Mouse (Mus musculus) embryo, embryonic 11 days (tissue): ENCODE results near the gene Flg.

Experiments
- DNase-seq: peaks from one replicate; pipeline ENCODE4 v3.0.0-alpha.2; 2015

Gene Flg

DNA sequence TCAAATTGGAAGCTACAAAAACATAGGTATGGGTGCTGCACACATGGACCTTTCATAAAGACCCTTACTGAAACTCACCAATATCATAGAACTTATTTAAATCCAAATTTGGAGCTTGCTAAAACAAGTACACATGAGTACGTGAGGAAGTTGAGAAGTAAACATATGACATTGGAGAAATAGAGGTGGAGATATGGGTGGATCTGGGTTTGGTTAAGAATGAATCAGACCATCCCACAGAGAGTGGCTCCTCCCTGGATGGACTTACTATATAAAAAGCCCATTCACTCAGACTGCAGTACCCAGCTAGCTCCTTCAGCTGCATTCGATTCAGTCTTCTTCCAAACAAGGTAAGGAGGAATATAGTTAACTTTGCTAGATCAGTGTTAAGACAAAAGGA, at the start of gene Flg:
Gene Flg (plus strand): TSS at position 301 of the 400 bp plus-strand sequence.
- DNase-seq: no peak

DNA sequence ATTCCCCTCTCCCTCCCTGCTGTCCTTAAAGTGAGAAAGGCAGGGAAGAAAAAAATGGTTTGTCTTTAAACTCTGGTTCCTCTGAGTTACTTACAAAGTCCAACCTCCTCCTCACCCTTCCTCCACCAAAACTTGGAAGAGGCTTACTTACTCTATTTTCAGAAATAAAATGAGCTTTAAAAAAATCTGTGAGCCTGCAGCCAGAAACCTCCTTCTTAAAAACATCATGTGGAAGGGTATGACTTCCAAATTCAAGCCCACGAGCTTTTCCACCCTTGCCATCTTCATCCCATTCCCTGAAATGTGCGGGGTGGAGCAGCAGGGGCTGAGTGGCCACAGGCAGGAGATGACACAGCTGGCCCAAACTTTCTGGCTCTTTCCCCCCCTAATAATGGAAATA, 24.2 kb downstream of the Flg start:
- no peak for DNase-seq

DNA sequence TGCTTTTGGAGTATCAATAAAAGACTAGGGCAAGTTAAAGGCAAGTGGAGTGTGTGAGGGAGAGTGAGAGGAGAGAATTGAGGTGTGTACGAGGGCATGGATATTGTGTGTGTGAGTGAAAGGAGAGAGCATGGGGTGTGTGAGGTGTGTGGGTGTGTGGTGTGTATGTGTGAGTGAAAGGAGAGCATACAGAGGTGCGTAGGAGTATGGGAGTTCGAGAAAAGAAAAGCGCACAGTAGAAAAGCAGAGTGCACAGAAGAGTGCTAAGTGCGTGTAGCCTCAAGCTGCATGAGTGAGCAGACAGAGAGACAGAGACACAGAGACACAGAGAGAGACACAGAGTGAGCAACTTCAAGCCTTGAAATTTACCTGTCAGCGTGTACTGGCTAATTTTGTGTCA, 26.5 kb downstream of the Flg start:
- DNase-seq: no peak

DNA sequence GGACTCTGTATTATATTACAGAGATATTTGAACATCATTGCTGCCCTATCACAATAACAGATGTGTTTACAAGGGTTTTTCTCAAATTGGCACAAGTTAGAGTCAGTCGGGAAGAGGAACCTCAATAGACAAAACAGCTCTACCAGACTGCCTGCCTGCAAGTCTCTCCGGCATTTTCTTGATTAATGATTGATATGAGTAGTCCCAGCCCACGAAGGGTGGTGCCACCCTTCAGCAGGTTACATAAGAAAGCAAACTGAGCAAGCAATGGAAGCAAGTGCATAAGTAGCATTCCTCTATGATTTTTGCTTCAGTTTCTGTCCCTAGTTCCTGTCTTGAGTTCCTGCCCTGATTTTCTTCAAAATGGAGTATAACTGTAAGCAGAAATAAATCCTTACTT, 28.6 kb downstream of the Flg start:
- no peak for DNase-seq

DNA sequence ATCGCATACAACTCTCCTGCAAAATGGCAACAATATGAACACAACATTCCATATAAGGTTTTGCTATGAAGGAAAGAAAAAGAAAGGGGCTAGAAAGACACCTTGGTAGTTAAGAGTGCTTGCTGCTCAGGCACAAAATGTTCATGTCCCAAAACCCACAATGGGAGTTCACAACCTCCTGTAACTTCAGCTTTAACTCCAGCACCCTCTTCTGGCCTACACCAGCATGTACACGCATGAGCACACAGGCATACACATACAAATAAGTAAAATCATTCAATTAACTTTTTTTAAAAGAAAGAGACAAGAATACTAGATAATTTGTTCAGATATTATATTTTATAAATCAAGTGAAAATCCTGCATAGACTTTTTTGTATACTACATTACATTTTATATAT, 32.8 kb downstream of the Flg start:
- DNase-seq: peak; percentile 8

DNA sequence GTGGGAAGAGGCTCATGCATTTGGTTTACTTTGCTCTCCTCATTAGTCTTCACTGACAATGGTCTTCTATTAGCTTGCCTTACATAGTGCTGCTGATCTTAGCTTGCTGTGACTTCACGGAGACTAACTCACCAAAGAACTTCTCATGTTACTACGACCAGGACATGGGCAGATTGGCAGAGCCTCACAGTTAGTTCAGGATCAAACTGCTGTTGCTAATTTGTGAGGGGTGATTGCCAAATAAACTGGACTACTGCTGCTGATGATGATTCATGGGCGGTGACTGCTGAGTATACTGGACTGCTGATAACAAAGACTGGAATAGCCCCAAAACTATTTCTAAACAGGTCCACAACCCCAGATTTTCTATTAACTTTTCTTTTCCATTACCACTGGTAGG, 38.0 kb downstream of the Flg start:
- DNase-seq: no peak

DNA sequence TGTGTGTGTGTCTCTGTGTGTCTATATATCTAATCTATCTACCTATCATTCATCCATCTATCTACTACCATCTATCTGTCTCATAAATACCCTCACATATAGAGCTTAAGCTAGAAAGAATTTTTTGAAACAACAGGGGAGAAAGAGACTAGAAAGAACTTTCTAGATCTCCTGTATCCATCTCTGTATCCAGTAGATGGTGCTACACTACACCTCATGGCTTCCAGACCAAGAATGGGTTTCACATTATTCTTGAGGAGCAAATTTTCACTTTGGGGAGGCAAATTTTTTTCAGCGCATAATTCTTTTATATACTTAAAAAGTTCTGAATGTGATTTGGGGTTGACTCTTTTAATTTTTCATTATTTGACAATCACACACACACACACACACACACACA, 41.1 kb downstream of the Flg start:
- DNase-seq: no peak

DNA sequence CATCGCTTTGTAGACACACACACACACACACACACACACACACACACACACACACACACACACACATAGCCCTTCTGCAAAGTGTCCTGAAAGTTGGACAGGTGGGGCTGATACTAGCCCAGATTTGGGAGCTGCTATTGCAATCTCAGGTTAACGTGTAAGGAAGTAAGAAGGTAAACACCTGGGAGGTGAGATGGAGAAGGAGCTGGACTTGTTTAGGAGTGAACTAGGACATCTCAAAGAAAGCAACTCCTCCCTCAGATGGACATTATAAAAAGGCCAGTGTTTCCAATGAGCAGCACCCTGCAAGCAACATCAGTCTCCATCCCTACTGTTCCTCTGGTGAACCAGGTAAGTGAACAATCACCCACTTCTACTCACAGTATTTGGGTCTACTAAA, 46.1 kb downstream of the Flg start, which contains the start of gene Hrnr:
Gene Hrnr (plus strand): TSS at position 301 of the 400 bp plus-strand sequence.
- DNase-seq: no peak

DNA sequence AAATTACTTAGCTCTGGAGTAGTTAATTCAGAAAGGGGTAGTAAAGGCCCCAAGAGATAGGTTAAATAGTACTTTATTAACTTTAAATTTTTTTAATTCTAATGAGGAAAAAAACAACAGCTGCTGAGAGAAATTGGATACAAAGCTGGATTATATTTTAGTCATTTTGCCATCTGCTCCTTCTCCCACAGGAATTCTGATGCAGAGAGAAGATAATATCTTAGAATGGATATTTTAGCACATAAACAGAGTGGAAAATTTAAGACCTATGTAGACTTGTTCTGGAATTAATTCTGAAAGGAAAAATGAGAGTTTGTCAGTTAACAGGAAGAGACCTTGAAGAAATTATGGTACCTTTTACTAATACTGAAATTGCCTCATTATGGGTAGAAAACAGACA, 64.4 kb downstream of the Flg start:
- DNase-seq: no peak

DNA sequence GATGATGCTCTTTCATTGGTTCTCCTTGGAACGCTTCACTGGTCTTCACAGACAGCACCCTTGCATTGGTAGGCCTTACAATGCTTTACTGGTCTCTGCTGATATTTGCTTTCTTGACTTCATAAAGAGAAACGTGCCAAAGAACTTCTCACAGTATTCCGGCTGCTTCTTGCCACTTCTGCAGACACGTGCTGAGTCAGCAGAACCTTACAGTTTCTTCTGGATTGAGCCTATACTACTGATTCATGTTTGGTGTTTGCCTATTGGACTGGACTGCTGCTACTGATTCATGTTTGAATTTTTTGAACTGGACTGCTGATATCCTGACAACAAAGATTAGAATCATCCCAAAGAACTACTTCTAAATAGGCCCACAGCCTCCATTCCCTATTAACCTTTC, 66.7 kb downstream of the Flg start:
- DNase-seq: no peak
